Mouse (Mus musculus): ENCODE results near the gene Pde3a.

DNA sequence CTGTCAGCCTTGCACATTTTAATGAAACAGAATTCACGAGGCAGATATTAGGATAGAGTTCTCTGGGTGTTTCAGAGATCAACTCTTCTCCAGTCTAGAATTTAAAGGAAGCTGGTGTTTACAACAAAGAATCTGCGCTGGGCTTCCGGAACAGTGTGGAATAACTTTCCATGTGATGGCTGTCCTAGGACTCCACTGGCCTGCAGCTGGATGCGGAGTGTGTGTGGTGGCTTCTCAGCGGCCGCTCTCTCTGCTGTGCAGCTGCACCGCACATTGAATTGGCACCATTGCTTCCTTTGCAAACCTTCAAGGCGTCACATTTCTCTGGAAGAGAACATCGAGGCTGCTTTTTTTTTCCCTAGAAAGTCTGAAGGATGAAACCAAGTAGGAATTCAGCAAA lies 99.5 kb downstream of the Pde3a start:
- TF ChIP-seq POLR2A (IDR thresholded peaks at IDR 0.05; ENCODE audit: insufficient read depth, low read length) = no peak
- no peak for TF ChIP-seq CTCF (IDR thresholded peaks at IDR 0.05; ENCODE audit: low read depth, low read length)

All from ES-Bruce4 (cell line).